Mouse (Mus musculus): ENCODE measurements around the gene Isg15. TPM values are rescaled to one million over a fixed set of nuclear protein-coding genes. Genes with fewer than 3 reads are reported as not detected.
A peak's percentile ranks its signal among the peaks of the same experiment; 100 is the strongest.

Gene Isg15
- polyA plus RNA-seq, 1 experiment from 2014 or later: 1.2 TPM

GRCm38 (mm10) chr4:156213134-156213533, 12.5 kb upstream of the Isg15 start:
- no peaks in the 10 kb centered on the region for H3K4me1 ChIP-seq (ENCODE audit: control insufficient read depth, insufficient read depth, low read length)
- no peak overlapping the region for H3K4me2 ChIP-seq (ENCODE audit: low read depth, low read length)
- H3K9me3 ChIP-seq (ENCODE audit: control insufficient read depth, low read length): no peaks in the 10 kb centered on the region
- no peak overlapping the region for H3K9ac ChIP-seq (ENCODE audit: low read depth, low read length)
- DNase-seq (ENCODE audit: low spot score) (no peak), ATAC-seq (ENCODE audit: low read depth) (no peak)
- no peak overlapping the region for H3K4me3 ChIP-seq (ENCODE audit: low read depth, low read length)
- no peaks in the 10 kb centered on the region for H3K27me3 ChIP-seq (replicated peaks; ENCODE audit: control insufficient read depth, insufficient read depth, low read length)
- WGBS: 89% methylated on average over 13 of the region's 13 CpGs
- no peaks in the 10 kb centered on the region for H3K36me3 ChIP-seq (ENCODE audit: control insufficient read depth, insufficient read depth, low read length)
- no peak overlapping the region for H3K27ac ChIP-seq (replicated peaks; ENCODE audit: low read depth, low read length)

- Histone ChIP-seq H3K9me3 (ENCODE audit: control insufficient read depth, low read length) (no peaks in the 10 kb centered on the region), H3K27me3 (replicated peaks; ENCODE audit: control insufficient read depth, insufficient read depth, low read length) (peaks cover 1% of the 10 kb centered on the region; the same call in 1 of the 2 replicates), H3K4me3 (ENCODE audit: low read depth, low read length) (no peak overlapping the region), H3K4me1 (ENCODE audit: control insufficient read depth, insufficient read depth, low read length) (no peaks in the 10 kb centered on the region), H3K4me2 (ENCODE audit: low read depth, low read length) (no peak overlapping the region), H3K9ac (ENCODE audit: low read depth, low read length) (no peak overlapping the region), H3K36me3 (ENCODE audit: control insufficient read depth, insufficient read depth, low read length) (no peaks in the 10 kb centered on the region), H3K27ac (replicated peaks; ENCODE audit: low read depth, low read length) (no peak overlapping the region)
- WGBS: 68% methylated on average over 13 of the region's 13 CpGs
- ATAC-seq (ENCODE audit: low read depth): no peak
- no peak for DNase-seq (ENCODE audit: low spot score)
Observed at GRCm38 (mm10) chr4:156209963-156210635, 9.5 kb upstream of the Isg15 start.

GRCm38 (mm10) chr4:156208872-156209271, 8.3 kb upstream of the Isg15 start:
- H3K4me1 ChIP-seq (ENCODE audit: control insufficient read depth, insufficient read depth, low read length): 0 out of 2 replicates have a peak, but pooled peaks cover 6% of the 10 kb centered on the region
- H3K4me2 ChIP-seq (ENCODE audit: low read depth, low read length): no peak overlapping the region
- no peak for ATAC-seq (ENCODE audit: low read depth)
- no peak overlapping the region for H3K4me3 ChIP-seq (ENCODE audit: low read depth, low read length)
- no peaks in the 10 kb centered on the region for H3K36me3 ChIP-seq (ENCODE audit: control insufficient read depth, insufficient read depth, low read length)
- H3K27me3 ChIP-seq (replicated peaks; ENCODE audit: control insufficient read depth, insufficient read depth, low read length): peaks cover 12% of the 10 kb centered on the region
- H3K9ac ChIP-seq (ENCODE audit: low read depth, low read length): no peak overlapping the region
- no peak for DNase-seq (ENCODE audit: low spot score)
- no peaks in the 10 kb centered on the region for H3K9me3 ChIP-seq (ENCODE audit: control insufficient read depth, low read length)
- WGBS: 88% methylated on average over 4 of the region's 4 CpGs
- H3K27ac ChIP-seq (replicated peaks; ENCODE audit: low read depth, low read length): no peak overlapping the region

- no peak for DNase-seq (ENCODE audit: low spot score)
- Histone ChIP-seq H3K4me2 (ENCODE audit: low read depth, low read length) (peak overlapping the region; percentile 98), H3K27me3 (replicated peaks; ENCODE audit: control insufficient read depth, insufficient read depth, low read length) (peaks cover 16% of the 10 kb centered on the region), H3K27ac (replicated peaks; ENCODE audit: low read depth, low read length) (no peak overlapping the region; the same call in 1 of the 2 replicates), H3K36me3 (ENCODE audit: control insufficient read depth, insufficient read depth, low read length) (no peaks in the 10 kb centered on the region), H3K9ac (ENCODE audit: low read depth, low read length) (peak overlapping the region; percentile 65), H3K4me1 (ENCODE audit: control insufficient read depth, insufficient read depth, low read length) (0 out of 2 replicates have a peak, but pooled peaks cover 6% of the 10 kb centered on the region), H3K4me3 (ENCODE audit: low read depth, low read length) (peak overlapping the region; percentile 62), H3K9me3 (ENCODE audit: control insufficient read depth, low read length) (no peaks in the 10 kb centered on the region)
- peak; percentile 69 for ATAC-seq (ENCODE audit: low read depth)
- under 1% methylated on average over 39 of the region's 49 CpGs for WGBS
Observed at GRCm38 (mm10) chr4:156203413-156204131, 3.0 kb upstream of the Isg15 start.

GRCm38 (mm10) chr4:156203001-156203412, 2.4 kb upstream of the Isg15 start, which contains the start of gene AW011738:
TSS of gene AW011738 (plus strand) at chr4:156203304.
- peak; percentile 88 for ATAC-seq (ENCODE audit: low read depth)
- peak within 1 kb of the TSS; percentile 98 for H3K4me2 ChIP-seq (ENCODE audit: low read depth, low read length)
- peak within 1 kb of the TSS; percentile 62 for H3K4me3 ChIP-seq (ENCODE audit: low read depth, low read length)
- H3K27ac ChIP-seq (replicated peaks; ENCODE audit: low read depth, low read length): no peak within 1 kb of the TSS; the same call in 1 of the 2 replicates
- no peaks in the 10 kb centered on the region for H3K36me3 ChIP-seq (ENCODE audit: control insufficient read depth, insufficient read depth, low read length)
- 0% methylated on average over 22 of the region's 39 CpGs for WGBS
- H3K4me1 ChIP-seq (ENCODE audit: control insufficient read depth, insufficient read depth, low read length): 0 out of 2 replicates have a peak, but pooled peaks cover 6% of the 10 kb centered on the region
- peak; percentile 88 for DNase-seq (ENCODE audit: low spot score)
- H3K9me3 ChIP-seq (ENCODE audit: control insufficient read depth, low read length): no peaks in the 10 kb centered on the region
- peaks cover 16% of the 10 kb centered on the region for H3K27me3 ChIP-seq (replicated peaks; ENCODE audit: control insufficient read depth, insufficient read depth, low read length)
- peak within 1 kb of the TSS; percentile 65 for H3K9ac ChIP-seq (ENCODE audit: low read depth, low read length)

GRCm38 (mm10) chr4:156202462-156202893, 1.9 kb upstream of the Isg15 start:
- H3K4me3 ChIP-seq (ENCODE audit: low read depth, low read length): peak overlapping the region; percentile 62
- H3K4me1 ChIP-seq (ENCODE audit: control insufficient read depth, insufficient read depth, low read length): 0 out of 2 replicates have a peak, but pooled peaks cover 6% of the 10 kb centered on the region
- H3K9me3 ChIP-seq (ENCODE audit: control insufficient read depth, low read length): no peaks in the 10 kb centered on the region
- H3K27ac ChIP-seq (replicated peaks; ENCODE audit: low read depth, low read length): no peak overlapping the region
- H3K36me3 ChIP-seq (ENCODE audit: control insufficient read depth, insufficient read depth, low read length): no peaks in the 10 kb centered on the region
- no peak overlapping the region for H3K9ac ChIP-seq (ENCODE audit: low read depth, low read length)
- ATAC-seq (ENCODE audit: low read depth) (no peak), DNase-seq (ENCODE audit: low spot score) (no peak)
- H3K4me2 ChIP-seq (ENCODE audit: low read depth, low read length): peak overlapping the region; percentile 98
- H3K27me3 ChIP-seq (replicated peaks; ENCODE audit: control insufficient read depth, insufficient read depth, low read length): peaks cover 16% of the 10 kb centered on the region
- 46% methylated on average over 12 of the region's 12 CpGs for WGBS

GRCm38 (mm10) chr4:156197829-156198205, 2.8 kb downstream of the Isg15 start:
- peaks cover 20% of the 10 kb centered on the region for H3K4me1 ChIP-seq (ENCODE audit: control insufficient read depth, insufficient read depth, low read length)
- ATAC-seq (ENCODE audit: low read depth) (peak; percentile 90), DNase-seq (ENCODE audit: low spot score) (peak; percentile 92)
- H3K4me2 ChIP-seq (ENCODE audit: low read depth, low read length): peak overlapping the region; percentile 98
- under 1% methylated on average over 7 of the region's 26 CpGs for WGBS
- H3K9ac ChIP-seq (ENCODE audit: low read depth, low read length): peak overlapping the region; percentile 70
- H3K27ac ChIP-seq (replicated peaks; ENCODE audit: low read depth, low read length): peak overlapping the region; percentile 90
- peak overlapping the region; percentile 87 for H3K4me3 ChIP-seq (ENCODE audit: low read depth, low read length)
- H3K36me3 ChIP-seq (ENCODE audit: control insufficient read depth, insufficient read depth, low read length): peaks cover 16% of the 10 kb centered on the region
- no peaks in the 10 kb centered on the region for H3K9me3 ChIP-seq (ENCODE audit: control insufficient read depth, low read length)
- no peaks in the 10 kb centered on the region; the same call in 1 of the 2 replicates for H3K27me3 ChIP-seq (replicated peaks; ENCODE audit: control insufficient read depth, insufficient read depth, low read length)

- peak within 1 kb of the TSS; percentile 87 for H3K4me3 ChIP-seq (ENCODE audit: low read depth, low read length)
- DNase-seq (ENCODE audit: low spot score) (no peak), ATAC-seq (ENCODE audit: low read depth) (peak; percentile 84)
- WGBS: 0% methylated on average over 2 of the region's 88 CpGs
- H3K27ac ChIP-seq (replicated peaks; ENCODE audit: low read depth, low read length): peak within 1 kb of the TSS; percentile 90
- H3K9ac ChIP-seq (ENCODE audit: low read depth, low read length): peak within 1 kb of the TSS; percentile 85
- H3K36me3 ChIP-seq (ENCODE audit: control insufficient read depth, insufficient read depth, low read length): peaks cover 20% of the 10 kb centered on the region
- H3K4me2 ChIP-seq (ENCODE audit: low read depth, low read length): peak within 1 kb of the TSS; percentile 98
- no peaks in the 10 kb centered on the region for H3K27me3 ChIP-seq (replicated peaks; ENCODE audit: control insufficient read depth, insufficient read depth, low read length)
- H3K9me3 ChIP-seq (ENCODE audit: control insufficient read depth, low read length): no peaks in the 10 kb centered on the region
- H3K4me1 ChIP-seq (ENCODE audit: control insufficient read depth, insufficient read depth, low read length): peaks cover 23% of the 10 kb centered on the region
Observed at GRCm38 (mm10) chr4:156197131-156197828, 3.3 kb downstream of the Isg15 start, which contains the start of gene Agrn. TSS of gene Agrn (minus strand) at chr4:156197488.
